In genomic region chr15:82339150-82339549, GRCm38 (mm10) we compare ENCODE assay signal across 9 mouse cellular contexts. TPM values are rescaled to one million over a fixed set of nuclear protein-coding genes. Genes with fewer than 3 reads are reported as not detected.
DNase-seq lines count a peak whose midpoint lies in the region; ATAC-seq and TF ChIP-seq lines count a peak whose summit lies in the region.
"Had no signal": no experiment of that assay in that cellular context is flagged by ENCODE, and none has a peak within 500 bp of the region (broad histone marks: within the 10 kb centered on the region; RNA-seq: fewer than 3 reads in every experiment).

No protein-coding gene starts in this region.

- 49% methylated on average over 10 of the region's 10 CpGs for WGBS in lung, adult 2 months
- 57% methylated on average over 10 of the region's 10 CpGs for WGBS in intestine, embryonic 16.5 days
- 57% methylated on average over 10 of the region's 10 CpGs for WGBS in neural tube, embryonic 13.5 days

- ATAC-seq in intestine, embryonic 16.5 days, result no peak
- ATAC-seq in neural tube, embryonic 13.5 days (ENCODE audit: low read depth), result no peak; the same call in 1 of the 2 replicates

- peak overlapping the region; percentile 53 for H3K4me2 ChIP-seq in intestine, embryonic 16.5 days (ENCODE audit: low read depth, low read length)
- H3K4me2 ChIP-seq in neural tube, embryonic 13.5 days, result peak overlapping the region; percentile 65

- H3K9me3 ChIP-seq in intestine, embryonic 16.5 days (ENCODE audit: control insufficient read depth, low read length), result no peaks in the 10 kb centered on the region
- no peaks in the 10 kb centered on the region for H3K9me3 ChIP-seq in neural tube, embryonic 13.5 days

- no peak for TF ChIP-seq CTCF in lung, adult 2 months (IDR thresholded peaks at IDR 0.05; ENCODE audit: insufficient read depth, low read length)
- TF ChIP-seq CTCF in embryonic fibroblast, embryonic 13.5 days (IDR thresholded peaks at IDR 0.05; ENCODE audit: borderline replicate concordance, insufficient read depth, low read length), result no peak

- H3K36me3 ChIP-seq in intestine, embryonic 16.5 days (ENCODE audit: control insufficient read depth, insufficient read depth, low read length), result peaks cover 16% of the 10 kb centered on the region
- H3K36me3 ChIP-seq in neural tube, embryonic 13.5 days, result peaks cover 18% of the 10 kb centered on the region

- H3K27me3 ChIP-seq in intestine, embryonic 16.5 days (replicated peaks; ENCODE audit: control insufficient read depth, insufficient read depth, low read length), result no peaks in the 10 kb centered on the region
- H3K27me3 ChIP-seq in neural tube, embryonic 13.5 days, result peaks cover 25% of the 10 kb centered on the region

- no peak for TF ChIP-seq POLR2A in lung, adult 2 months (IDR thresholded peaks at IDR 0.05; ENCODE audit: borderline replicate concordance, extremely low read depth, low read depth, low read length)
- no peak for TF ChIP-seq POLR2A in embryonic fibroblast, embryonic 13.5 days (IDR thresholded peaks at IDR 0.05; ENCODE audit: low read depth, low read length)

- no peak for DNase-seq in lung, adult 2 months
- DNase-seq in lung, postnatal 25 days (ENCODE audit: low spot score), result no peak
- DNase-seq in left cerebral cortex, adult 18-20 months (ENCODE audit: low spot score in 2 of 2), result no peak
- DNase-seq in right cerebral cortex, postnatal 4 days, result no peak
- no peak for DNase-seq in T-cell, adult 2 months (ENCODE audit: low spot score)

- H3K4me1 ChIP-seq in lung, adult 2 months (ENCODE audit: control insufficient read depth, insufficient read depth, low read length), result peaks cover 6% of the 10 kb centered on the region
- H3K4me1 ChIP-seq in embryonic fibroblast, embryonic 13.5 days (ENCODE audit: control insufficient read depth, insufficient read depth, low read length), result peaks cover 5% of the 10 kb centered on the region; the same call in 1 of the 2 replicates
- H3K4me1 ChIP-seq in intestine, embryonic 16.5 days (ENCODE audit: control insufficient read depth, insufficient read depth, low read length), result peaks cover 39% of the 10 kb centered on the region
- H3K4me1 ChIP-seq in neural tube, embryonic 13.5 days (replicated peaks), result peaks cover 39% of the 10 kb centered on the region

- H3K9ac ChIP-seq in intestine, embryonic 16.5 days (ENCODE audit: low read depth, low read length), result peak overlapping the region; percentile 80
- H3K9ac ChIP-seq in neural tube, embryonic 13.5 days, result peak overlapping the region; percentile 73

- H3K27ac ChIP-seq in embryonic fibroblast, embryonic 13.5 days (ENCODE audit: insufficient read depth, low read length), result no peak overlapping the region
- H3K27ac ChIP-seq in intestine, embryonic 16.5 days (ENCODE audit: low read length), result peak overlapping the region; percentile 51
- H3K27ac ChIP-seq in neural tube, embryonic 13.5 days (replicated peaks), result no peak overlapping the region

- H3K4me3 ChIP-seq in lung, adult 2 months (replicated peaks; ENCODE audit: extremely low read depth, low read depth, low read length), result peak overlapping the region; percentile 90
- 0 out of 2 replicates have a peak overlapping the region, but pooled peaks have one; percentile 17 for H3K4me3 ChIP-seq in embryonic fibroblast, embryonic 13.5 days (ENCODE audit: insufficient read depth, low read length)
- H3K4me3 ChIP-seq in intestine, embryonic 16.5 days (ENCODE audit: low read length), result peak overlapping the region; percentile 69
- peak overlapping the region; percentile 58 for H3K4me3 ChIP-seq in neural tube, embryonic 13.5 days

RNA-seq across cellular contexts. Expression of gene Smdt1, which starts 0.4 kb away (rescaled TPM):
- 189 and 202 TPM in 2 replicates for polyA plus RNA-seq in lung, adult 2 months (2012; rRNA removed)
- 99.2 and 103 TPM in 2 replicates for polyA plus RNA-seq in embryonic fibroblast, embryonic 13.5 days (2011; ENCODE audit: insufficient read length, low read depth, missing spikeins)
- polyA plus RNA-seq in intestine, embryonic 16.5 days (2015; fragmentation: Nextera tagmentation; extraction: Ambion mirVana), result 332 and 340 TPM in 2 replicates
- 383 and 401 TPM in 2 replicates for polyA plus RNA-seq in neural tube, embryonic 13.5 days (2015; fragmentation: Nextera tagmentation; extraction: Ambion mirVana)
- total RNA-seq in left cerebral cortex, adult 18-20 months (2021), result 100 to 1,000 TPM; 140 to 146 TPM

RNA-seq across cellular contexts. Expression of gene Pheta2, which starts 0.4 kb away (rescaled TPM):
- 1.8 and 2.4 TPM in 2 replicates for polyA plus RNA-seq in lung, adult 2 months (2012; rRNA removed)
- 3.1 and 8.1 TPM in 2 replicates for polyA plus RNA-seq in embryonic fibroblast, embryonic 13.5 days (2011; ENCODE audit: insufficient read length, low read depth, missing spikeins)
- polyA plus RNA-seq in intestine, embryonic 16.5 days (2015; fragmentation: Nextera tagmentation; extraction: Ambion mirVana), result 11.6 and 13.2 TPM in 2 replicates
- polyA plus RNA-seq in neural tube, embryonic 13.5 days (2015; fragmentation: Nextera tagmentation; extraction: Ambion mirVana), result 3.0 and 3.7 TPM in 2 replicates
- under 1 TPM; 0.23 to 0.35 TPM for total RNA-seq in left cerebral cortex, adult 18-20 months (2021)

RNA-seq across cellular contexts. Expression of gene Naga, which starts 0.4 kb away (rescaled TPM):
- 167 and 189 TPM in 2 replicates for polyA plus RNA-seq in lung, adult 2 months (2012; rRNA removed)
- polyA plus RNA-seq in embryonic fibroblast, embryonic 13.5 days (2011; ENCODE audit: insufficient read length, low read depth, missing spikeins), result 42.6 and 42.8 TPM in 2 replicates
- polyA plus RNA-seq in intestine, embryonic 16.5 days (2015; fragmentation: Nextera tagmentation; extraction: Ambion mirVana), result 296 and 437 TPM in 2 replicates
- polyA plus RNA-seq in neural tube, embryonic 13.5 days (2015; fragmentation: Nextera tagmentation; extraction: Ambion mirVana), result 26.5 and 33.4 TPM in 2 replicates
- 10 to 100 TPM; 29.1 to 30.2 TPM for total RNA-seq in left cerebral cortex, adult 18-20 months (2021)

RNA-seq across cellular contexts. Expression of gene Ndufa6, which starts 15.0 kb away (rescaled TPM):
- 183 and 193 TPM in 2 replicates for polyA plus RNA-seq in lung, adult 2 months (2012; rRNA removed)
- 154 and 171 TPM in 2 replicates for polyA plus RNA-seq in embryonic fibroblast, embryonic 13.5 days (2011; ENCODE audit: insufficient read length, low read depth, missing spikeins)
- polyA plus RNA-seq in intestine, embryonic 16.5 days (2015; fragmentation: Nextera tagmentation; extraction: Ambion mirVana), result 561 and 588 TPM in 2 replicates
- polyA plus RNA-seq in neural tube, embryonic 13.5 days (2015; fragmentation: Nextera tagmentation; extraction: Ambion mirVana), result 343 and 383 TPM in 2 replicates
- 100 to 1,000 TPM; 195 to 198 TPM for total RNA-seq in left cerebral cortex, adult 18-20 months (2021)

RNA-seq across cellular contexts. Expression of gene Wbp2nl, which starts 40.4 kb away (rescaled TPM):
- polyA plus RNA-seq in lung, adult 2 months (2012; rRNA removed), result not detected in 2 replicates
- polyA plus RNA-seq in embryonic fibroblast, embryonic 13.5 days (2011; ENCODE audit: insufficient read length, low read depth, missing spikeins), result not detected in 2 replicates
- polyA plus RNA-seq in intestine, embryonic 16.5 days (2015; fragmentation: Nextera tagmentation; extraction: Ambion mirVana), result 0.15 and 0.16 TPM in 2 replicates
- not detected in 2 replicates for polyA plus RNA-seq in neural tube, embryonic 13.5 days (2015; fragmentation: Nextera tagmentation; extraction: Ambion mirVana)
- not detected for total RNA-seq in left cerebral cortex, adult 18-20 months (2021)
- total RNA-seq: layer of hippocampus, postnatal 36 days had no signal

Comparison
In these comparisons a context has a peak if more than half of its experiments do, and no peak if none do; other contexts are left out.
1. H3K4me3 ChIP-seq: peak in every context shown above with its lines; median percentile 90 in lung, adult 2 months; 69 in intestine, embryonic 16.5 days; 58 in neural tube, embryonic 13.5 days; 17 in embryonic fibroblast, embryonic 13.5 days.